Mouse (Mus musculus) c-Kit-positive CD71-positive TER-119-positive erythroid progenitor cells, embryonic 14.5 days (primary cell): ENCODE measurements around the gene Paqr4.

Experiments
- DNase-seq: peaks from one replicate; pipeline ENCODE4 v3.0.0-alpha.2; 2013; ENCODE audit warnings: low spot score

Gene Paqr4

DNA sequence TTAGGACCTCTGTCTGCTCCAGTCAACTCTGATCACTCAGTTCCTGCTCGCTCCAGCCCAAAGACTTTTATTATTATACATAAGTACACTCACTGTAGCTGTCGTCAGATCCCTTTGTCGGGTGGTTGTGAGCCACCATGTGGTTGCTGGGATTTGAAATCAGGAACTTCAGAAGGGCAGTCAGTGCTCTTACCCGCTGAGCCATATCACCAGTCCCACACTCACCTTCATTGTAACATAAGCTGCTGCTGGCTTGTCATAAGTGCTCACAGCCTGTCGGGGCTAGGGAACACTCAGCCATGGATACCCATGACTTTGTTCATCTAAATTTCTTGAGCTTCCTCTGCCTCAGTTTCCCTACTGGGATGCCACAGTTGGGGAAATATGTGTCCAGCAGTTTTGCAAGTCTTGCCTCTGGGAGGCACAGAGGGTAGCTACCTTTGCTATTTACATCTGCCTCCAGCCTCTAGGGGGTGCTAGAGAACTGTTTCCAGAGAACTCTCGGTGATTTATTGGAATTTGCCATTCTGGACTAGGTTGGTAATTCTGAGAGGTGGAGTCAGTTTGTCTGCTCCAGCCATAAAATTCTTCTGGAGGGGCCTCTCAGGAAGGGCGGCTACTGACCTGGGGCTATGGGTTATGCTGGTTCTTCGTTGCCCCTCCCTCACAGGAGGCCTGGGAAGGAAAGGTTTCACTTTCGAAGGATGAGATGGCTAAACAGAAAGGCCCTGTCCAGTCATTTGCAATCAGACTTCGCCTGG, 8.1 kb upstream of the Paqr4 start:
- peak; percentile 83 for DNase-seq

DNA sequence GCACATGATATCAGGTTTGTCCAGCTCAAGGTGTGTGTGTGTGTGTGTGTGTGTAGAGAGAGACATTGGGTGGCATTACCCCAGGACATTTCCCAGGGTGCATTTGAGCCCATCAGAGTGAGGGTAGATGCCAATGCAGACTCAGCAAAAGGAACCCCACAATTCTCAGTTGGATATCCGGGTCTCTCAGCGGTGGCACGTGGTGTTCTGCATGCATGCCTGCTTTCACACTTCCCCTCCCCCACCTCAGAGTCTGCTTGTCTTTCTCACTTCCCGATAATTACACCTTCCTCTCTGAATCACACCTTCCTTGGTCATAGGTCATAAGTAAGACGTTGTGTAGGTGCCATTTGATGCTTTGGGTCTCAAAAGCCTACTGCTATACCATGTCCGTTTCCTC, 7.4 kb upstream of the Paqr4 start:
- DNase-seq: no peak

DNA sequence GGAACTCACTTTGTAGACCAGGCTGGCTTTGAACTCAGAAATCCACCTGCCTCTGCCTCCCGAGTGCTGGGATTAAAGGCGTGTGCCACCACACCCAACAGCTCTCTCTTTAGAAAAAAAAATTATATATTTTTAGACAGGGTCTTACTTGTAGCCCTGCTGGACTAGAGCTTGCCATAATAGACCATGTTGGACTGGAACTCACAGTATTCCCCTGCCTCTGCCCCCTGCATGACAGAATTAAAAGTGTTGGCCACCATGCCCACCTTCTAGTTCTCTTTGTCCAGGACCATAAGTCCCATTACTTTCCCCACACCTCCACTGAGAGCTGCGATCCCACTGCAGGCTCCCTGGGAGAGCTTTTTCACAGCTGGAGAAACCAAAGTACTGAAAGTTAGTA, 6.8 kb upstream of the Paqr4 start:
- no peak for DNase-seq

DNA sequence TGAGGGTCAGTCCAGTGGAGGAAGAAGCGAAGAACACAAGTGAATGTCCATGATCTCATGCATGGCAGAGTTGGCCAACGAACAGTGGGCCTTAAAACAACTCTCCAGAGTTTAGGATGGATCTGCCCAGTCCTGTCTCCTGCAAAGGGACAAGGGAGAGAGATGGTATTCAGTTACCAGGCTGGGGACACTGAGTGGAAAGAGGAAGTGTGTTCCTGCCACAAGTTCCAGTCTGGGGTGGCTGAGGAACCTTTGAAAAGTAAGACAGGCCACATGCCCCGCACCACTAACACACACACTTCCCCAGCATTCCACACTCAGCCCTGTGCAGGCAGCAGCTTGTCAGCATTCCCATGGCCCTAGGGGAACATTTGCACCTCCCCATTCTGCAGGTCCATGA, 6.1 kb upstream of the Paqr4 start:
- no peak for DNase-seq

DNA sequence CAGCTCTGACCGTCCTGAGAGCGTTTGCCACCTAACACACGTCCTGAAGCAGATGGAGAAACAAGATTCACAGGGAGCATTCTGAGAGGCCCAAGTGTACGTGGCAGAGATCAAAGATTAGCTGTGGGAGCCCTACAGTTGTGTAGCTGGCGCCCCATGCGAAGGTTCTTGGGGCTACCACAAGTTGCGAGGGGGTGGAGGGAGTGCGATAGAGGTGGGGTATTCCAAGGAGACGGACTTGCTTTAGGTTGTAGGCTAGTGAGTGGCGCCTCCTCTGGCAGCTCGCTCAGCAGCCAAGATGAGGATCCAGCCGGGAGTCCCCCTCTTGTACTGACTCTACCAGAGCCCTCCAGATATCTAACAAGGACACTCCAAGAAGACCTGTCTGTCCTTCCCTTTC, 5.6 kb upstream of the Paqr4 start:
- DNase-seq: no peak

DNA sequence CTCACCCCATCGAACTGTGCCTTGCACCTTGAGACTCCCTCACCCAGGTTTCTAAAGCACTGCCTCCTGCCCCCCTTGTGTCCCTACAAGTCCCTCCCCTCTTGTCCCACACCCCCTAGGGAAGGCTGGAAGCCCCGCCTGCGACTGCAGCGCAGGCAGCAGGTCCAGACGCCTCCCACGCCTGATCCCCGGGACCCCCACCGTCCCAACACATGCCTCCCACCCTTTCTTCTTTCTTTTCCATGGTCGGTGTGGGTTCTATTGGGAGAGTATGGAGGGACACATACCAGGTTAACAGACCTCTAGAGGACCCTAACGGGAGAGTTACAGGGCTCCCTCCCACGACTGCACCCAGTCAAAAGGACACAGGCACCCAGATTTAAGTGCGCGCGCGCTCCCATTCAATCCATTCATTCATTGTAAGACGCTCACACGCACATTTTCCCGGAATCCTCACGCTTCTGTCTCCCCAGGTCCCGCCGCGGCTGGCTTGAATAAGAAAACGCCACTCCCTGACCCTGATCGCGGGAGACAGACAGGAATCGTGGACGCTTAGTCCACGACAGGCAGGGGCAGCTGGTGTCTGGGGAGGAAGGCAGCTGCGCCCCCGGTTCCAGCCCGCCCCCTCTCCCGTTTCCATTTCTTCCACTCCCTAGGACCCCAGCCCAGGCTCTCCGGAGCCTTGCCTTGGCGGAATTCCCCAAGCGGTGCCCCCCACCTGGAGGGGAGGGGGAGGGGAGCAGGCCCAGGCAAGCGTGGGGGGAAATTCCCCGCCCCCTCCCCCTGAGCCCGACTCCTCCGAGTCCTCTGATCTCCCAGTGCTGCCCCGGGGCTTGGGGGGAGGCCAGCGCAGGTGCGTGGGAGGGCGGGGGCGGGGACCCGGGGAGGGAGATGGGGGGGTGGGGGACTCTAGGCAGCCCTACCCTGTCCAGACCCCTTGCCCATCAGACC, 4.9 kb upstream of the Paqr4 start, which contains the start of gene Kremen2:
Gene Kremen2, minus strand, starts transcription at position 533 of the 951 bp plus-strand sequence.
- no peak for DNase-seq

DNA sequence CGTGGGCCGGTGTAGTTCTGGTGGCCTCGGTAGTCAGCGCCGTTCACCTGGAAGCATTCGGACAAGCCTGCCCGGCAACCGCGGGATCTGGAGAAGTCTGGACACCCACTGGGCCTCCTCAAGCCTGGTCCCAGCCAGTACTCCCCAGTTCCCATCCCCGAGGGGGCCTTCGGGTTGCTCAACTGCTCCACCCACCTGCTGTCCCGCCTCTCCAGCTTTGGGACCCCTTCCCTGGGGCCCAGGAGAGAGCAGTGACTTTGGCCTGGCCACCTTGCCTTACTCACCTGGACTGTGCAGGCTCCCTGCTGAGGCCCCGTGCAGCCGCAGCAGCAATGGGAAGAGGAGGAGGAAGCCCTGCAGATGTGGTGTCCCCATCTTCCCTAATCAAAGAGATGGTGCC, 4.0 kb upstream of the Paqr4 start:
- DNase-seq: no peak

DNA sequence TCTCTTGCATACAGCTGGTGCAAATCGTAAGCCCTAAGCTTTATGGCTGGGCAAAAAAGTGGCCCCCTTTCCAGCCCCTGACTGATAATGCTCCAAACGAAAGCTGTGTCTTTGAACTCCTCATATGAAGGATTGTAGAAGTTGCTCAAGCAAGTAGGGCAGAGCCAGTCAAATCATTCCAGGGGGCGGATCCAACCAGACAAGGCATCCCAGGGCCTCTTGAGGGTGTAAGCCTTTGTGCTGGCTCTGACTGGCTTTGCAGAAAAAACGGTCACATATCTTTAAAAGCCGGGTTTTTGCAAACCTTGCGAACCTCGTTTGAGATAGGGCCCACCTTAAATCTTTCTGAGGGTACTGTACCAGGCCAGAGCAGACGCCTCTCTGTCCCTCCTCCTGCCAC, 3.4 kb upstream of the Paqr4 start:
- DNase-seq: no peak

DNA sequence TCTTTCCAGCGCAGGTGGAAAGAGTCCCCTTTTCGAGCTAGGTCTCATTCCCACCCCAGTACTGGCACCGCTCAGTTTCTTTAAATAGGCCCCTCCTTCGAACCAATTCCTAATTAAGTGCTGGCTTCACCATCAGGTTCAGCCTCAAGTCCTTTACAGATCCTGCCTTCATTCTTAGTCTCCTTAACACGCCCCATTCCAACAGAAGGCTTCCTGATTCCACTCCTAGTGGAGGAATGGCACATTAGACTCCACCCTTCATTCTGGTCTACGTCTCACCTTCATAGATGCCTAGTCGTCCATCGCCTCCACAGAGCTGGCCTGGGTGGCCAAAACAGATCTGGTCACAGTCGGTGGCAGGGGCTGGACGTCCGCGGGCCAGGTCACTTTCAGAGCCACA, 2.3 kb upstream of the Paqr4 start:
- DNase-seq: no peak

DNA sequence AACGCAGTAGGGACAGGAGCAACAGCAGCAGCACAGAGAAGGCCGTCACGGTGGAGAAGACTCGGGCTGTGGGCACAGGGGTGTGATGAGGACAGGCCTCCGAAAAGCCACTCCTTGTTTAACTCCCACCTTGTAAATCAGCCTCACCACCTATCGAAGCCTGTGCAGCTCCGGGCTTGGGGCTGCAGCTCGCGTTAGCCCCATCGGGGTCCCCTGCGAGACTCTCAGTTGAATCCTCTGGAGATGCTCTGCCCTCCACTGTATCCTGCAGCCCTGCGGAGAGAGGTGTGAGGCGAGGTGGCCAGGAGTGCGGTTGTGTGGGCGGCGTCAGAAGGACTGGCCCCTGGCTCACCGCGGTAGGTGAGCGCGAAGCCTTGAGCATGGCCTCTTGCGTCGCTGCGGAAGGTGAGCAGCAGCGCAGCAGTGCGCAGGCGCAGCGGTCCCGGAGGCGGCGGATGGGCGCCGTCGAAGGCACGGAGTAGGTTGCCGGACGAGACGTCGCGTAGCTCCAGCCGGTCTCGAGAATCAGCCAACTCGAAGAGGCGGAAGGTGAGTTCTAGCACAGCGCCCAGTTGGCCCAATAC, 1.6 kb upstream of the Paqr4 start:
- no peak for DNase-seq

DNA sequence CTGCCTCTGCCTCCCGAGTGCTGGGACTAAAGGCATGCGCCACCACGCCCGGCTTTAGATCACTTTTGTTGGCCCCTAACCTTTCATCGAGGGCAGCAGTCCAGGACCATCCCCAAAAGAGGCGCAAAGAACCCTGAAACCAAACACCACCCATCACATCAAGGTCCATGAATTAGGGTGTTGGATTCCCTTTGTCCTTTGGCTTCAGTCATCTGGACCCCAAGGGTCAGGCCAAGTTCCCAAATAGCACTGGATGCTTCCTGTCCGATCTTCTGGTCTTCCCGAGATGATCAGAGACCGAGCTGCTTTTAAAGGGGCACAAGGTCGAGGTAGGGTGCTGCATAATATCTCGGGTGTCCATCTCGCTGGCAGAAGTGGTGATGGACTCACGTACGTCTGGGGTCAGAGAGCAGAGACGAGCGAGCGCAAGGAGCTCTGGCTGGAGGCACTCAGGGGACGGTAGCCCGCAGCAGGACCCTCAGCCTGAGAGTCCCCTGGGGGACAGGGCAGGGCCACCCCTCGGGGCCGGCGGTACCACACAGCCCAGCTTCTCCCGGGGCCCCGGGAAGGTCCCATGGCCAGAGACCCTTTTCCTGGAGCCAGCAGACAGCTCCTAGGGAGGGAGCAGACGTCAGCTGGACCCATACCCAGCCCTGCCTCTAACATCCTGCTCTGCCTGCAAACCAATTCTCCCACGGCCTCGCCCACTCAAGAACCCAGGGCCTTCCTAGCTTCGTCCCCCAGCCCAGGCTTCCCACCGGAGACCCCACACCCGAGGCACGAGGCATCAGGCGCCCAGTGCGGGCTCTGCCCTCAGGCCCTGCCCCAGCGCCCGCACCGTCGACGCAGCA, 917 bp upstream of the Paqr4 start:
- no peak for DNase-seq

DNA sequence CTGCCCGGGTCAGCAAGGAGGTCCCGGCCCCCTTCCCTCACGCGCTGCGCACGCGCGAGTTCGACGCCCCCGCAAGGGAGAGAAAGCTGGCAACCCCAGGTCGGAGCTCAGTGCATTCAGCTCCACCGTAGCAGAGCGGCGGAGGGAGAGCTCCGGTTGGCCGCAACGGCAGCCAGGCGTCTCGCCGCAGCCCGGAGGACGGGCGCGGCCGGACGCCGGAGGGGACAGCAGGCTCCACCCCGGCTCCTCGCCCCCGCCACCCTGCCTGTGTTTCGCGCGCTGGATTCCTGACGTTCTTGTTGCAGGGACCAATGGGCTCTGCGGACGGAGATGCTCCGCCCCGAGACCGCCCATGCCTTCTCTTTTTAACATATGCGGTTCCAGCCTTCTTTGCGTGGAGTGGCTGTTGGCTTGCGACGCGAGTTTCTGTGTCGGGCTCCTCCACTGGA, 507 bp downstream of the Paqr4 start:
- DNase-seq: peak; percentile 83

DNA sequence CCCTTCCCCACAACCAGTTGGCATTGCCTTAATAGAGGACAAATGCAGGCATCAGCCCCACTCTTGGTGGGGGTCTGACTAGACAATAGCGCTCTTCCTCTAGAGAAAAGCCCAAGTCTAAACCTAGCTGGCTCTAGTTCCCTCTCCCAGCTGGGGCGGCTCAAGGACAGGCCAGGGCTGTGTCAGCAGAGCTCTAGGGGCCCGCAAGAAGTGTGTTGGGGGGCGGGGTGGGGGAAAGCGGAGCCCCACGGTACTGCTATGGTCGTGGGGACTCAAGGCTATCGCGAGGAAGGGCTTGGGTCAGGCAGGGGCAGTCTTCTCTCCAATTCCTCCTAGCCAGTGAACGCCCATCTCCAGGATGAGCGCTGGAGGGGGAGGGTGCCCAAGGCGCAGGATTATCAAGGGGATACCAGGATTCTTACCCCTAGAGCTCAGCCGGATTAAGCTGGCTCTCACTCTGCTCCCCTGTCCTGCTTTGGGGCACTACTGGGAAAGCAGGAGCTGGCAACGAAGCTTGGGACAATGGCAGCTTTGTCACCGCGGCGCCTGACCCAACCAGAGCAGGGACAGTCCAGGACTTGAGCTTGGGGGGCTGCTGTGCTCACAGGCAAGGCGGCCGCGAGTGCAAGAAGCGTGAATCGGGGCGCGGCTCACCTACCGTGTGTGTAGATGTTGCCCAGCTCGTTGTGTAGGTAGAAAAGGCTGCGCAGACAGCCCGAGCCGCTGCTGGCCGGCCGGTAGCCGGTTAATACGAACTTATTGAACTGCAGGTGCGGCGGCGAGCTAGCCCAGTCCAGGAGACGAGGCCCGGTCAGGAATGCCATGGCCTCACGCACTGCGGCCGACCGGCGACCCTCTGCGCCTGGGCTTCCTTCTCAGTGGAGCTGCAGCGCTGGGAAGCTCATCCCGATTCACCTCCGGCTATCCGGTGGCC, 1.2 kb downstream of the Paqr4 start:
- no peak for DNase-seq

DNA sequence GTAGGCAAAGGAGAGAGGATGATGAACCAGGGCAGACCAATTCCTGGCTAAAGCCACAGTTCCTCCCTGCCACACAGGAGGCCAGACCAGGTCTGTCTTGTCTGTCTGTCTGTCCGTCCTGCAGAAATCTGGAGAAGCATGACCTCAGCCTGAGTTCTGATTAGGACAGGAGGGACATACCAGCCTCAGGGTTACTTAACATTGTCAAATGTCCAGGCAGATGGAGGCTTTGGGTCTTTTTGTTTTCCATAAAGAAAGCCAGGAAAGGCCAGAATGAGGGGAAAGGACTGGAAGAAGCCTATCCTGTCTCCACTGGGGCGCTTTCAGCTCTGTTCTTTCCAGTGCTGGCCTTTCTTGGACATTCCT, 1.8 kb downstream of the Paqr4 start:
- DNase-seq: no peak

DNA sequence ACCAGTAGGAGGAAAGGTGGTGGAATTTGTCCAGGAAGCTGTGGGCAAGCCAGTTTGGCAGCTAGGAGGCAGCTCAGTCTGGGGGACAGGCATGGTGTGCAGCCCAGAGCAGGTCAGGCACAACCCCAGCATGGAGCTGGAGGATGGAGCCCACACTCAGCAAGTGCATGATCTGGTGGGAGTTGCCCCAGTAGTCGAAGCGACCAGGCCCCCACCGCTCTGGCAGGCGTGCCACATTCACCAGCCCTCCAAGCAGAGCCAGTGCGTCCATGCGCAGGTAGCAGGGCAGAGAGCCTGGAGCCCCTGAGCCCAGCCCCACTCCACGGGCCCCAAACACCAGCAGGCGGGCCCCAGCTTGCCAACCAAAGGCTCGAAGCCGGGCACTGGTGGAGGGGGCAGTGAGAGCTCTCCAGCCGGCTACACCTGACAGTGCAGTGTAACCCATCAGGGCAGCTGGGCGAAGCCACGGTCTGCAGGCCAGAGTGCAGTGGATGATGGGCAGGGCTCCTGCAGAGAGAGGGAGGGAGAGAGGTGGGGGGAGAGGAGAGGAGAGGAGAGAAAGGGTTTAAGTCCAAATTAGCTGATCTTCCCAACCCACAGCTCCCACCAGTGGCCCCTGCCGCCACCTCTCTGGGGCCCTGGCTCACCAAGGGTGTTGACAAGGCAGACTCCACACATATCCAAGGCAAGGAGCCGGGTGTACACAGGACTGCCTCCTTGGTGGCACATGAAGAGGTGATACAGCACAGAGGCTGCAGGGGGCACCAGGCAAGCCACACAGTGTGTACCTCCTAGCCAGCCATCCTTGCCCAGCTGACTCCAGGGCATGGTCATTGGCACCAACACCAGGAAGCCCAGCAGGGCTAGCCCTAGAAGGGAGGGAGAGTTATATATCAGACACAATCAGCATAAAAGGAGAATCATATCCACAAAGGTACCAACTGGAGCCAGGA, 2.9 kb downstream of the Paqr4 start:
- DNase-seq: no peak

DNA sequence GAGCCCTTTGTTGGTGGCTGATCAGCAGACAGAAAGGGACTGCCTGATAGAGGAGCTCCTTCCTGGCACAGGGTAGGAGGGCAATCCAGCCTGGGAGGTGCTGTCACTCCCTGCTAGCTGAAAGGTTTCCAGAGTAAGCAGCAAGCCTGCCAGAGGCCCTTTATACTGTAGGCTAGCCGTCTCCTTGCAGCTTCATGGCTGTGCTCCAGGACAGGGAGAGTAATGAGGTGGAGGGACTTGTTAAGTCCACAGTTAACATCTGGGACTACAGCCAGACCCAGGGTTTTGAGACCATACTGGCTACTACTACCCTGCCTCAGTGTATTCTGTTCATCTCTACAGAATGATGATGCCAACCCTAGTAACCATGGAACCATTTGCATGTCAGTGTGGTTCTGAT, 6.3 kb downstream of the Paqr4 start:
- no peak for DNase-seq

DNA sequence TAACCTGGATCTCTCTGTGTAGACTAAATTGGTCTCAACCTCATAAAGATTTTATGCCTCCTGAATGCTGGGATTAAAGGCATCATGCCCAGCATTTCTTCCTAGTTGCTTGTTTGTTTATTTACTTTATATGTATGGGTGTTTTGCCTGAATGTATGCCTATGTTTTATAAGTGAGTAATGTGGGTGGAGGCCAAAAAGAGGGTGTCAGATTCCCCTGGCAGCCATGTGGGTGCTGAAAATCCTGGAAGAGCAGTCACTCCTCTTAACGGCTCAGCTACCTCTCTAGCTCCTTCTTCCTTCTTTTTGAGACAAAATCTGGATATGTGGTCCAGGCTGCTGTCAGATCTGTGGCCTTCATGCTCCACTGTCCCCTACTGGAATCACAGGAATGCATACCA, 10.2 kb downstream of the Paqr4 start:
- no peak for DNase-seq

DNA sequence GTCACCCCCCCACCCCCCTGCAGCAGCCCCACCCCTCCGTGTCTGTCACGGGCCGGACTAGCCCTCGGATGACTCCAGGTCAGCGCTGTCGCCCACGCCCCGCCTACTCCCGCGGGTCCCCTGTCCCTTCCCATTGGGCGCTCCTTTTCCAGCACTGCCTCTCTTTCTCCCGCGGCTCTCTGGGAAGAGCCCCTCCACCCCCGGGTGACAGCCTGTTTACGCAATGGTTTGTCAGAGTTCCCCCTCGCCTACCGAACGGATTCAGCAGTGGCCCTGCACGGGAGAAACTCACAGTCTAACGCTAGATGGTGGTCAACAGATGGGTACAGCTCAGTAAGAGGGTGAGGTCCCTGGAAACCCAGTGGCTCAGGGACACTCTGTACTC, 13.9 kb downstream of the Paqr4 start:
- DNase-seq: peak; percentile 57

DNA sequence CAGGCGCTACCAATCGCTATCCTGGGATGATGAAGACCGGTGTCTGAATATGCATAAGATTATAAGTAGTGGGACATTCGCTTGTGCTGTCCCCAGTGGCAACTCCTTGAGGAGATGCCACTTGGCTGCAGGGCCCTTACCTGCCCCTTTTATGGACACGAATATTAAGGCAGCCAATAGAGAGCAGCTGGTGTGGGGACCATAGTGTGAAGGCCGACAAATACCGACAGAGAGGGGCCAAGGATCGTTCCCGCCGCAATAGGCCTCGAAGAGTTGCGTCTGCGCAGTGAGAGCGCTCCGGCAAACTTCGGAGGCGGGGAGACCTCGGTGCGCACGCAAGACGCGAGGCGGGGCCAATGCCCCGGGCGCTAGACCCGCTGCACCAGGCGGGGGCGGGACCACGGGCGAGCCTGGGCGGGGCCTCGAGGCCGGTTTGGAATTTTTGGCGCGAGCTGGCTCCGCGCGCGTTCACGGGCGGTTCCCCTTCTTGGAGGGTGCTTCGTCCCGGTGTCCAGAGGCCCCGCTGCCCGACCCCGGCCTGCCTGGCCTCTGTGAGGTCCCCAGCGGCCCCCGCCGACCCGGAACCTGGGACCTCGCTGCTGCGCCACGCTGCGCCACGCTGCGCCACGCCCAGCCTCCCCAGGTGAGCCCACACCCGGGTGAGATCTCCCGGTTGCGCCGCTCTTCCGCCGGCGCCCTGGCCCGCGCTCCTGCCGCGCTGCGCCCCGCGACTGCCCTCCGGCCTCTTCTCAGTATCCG, 14.5 kb downstream of the Paqr4 start, which contains the start of gene Pkmyt1:
Gene Pkmyt1, plus strand, starts transcription at position 338 of the 759 bp plus-strand sequence.
- DNase-seq: peak; percentile 94
